Mouse (Mus musculus) MEL (cell line): ENCODE measurements around the gene Kif5c. TPM values are rescaled to one million over a fixed set of nuclear protein-coding genes. Genes with fewer than 3 reads are reported as not detected.

Experiments used
- DNase-seq: peaks from one replicate; pipeline ENCODE4 v3.0.0; 2011; ENCODE audit warnings: low read depth, low spot score
- H3K27ac ChIP-seq: 2 replicates; pipeline ENCODE4 v1.5.1; 2012; ENCODE audit warnings: low read depth, mild to moderate bottlenecking, control low read depth, low read length, moderate library complexity; ENCODE audit not compliant: control insufficient read depth
- H3K27me3 ChIP-seq, 2 experiments: fragments of 150-350 bp in 1 of 2; sonication (generic) in 1 of 2; 2 replicates each; pipeline ENCODE4 v1.6.1; 2012; ENCODE audit warnings: low read length in 2 of 2, mild to moderate bottlenecking in 2 of 2, improper control_type of control experiment in 1 of 2, moderate library complexity in 1 of 2; ENCODE audit not compliant: insufficient read depth in 2 of 2, control insufficient read depth in 1 of 2
- H3K36me3 ChIP-seq, 2 experiments: 2 replicates each; pipeline ENCODE4 v1.6.1; 2012 to 2014; ENCODE audit warnings: low read length in 2 of 2, improper control_type of control experiment in 1 of 2, inconsistent platforms in 1 of 2, mild to moderate bottlenecking in 1 of 2; ENCODE audit not compliant: insufficient read depth in 2 of 2, control insufficient read depth in 1 of 2
- H3K4me1 ChIP-seq, 2 experiments: fragments of 150-350 bp in 1 of 2; sonication (generic) in 1 of 2; 2 replicates each; pipeline ENCODE4 v1.6.1; 2012; ENCODE audit warnings: low read length in 2 of 2, improper control_type of control experiment in 1 of 2, mild to moderate bottlenecking in 1 of 2; ENCODE audit not compliant: insufficient read depth in 2 of 2, control insufficient read depth in 1 of 2
- H3K4me3 ChIP-seq, 2 experiments: fragments of 150-350 bp in 1 of 2; sonication (generic) in 1 of 2; 2 replicates each; pipeline ENCODE4 v1.5.1; 2012; ENCODE audit warnings: low read depth in 2 of 2, low read length in 2 of 2, mild to moderate bottlenecking in 2 of 2, moderate library complexity in 2 of 2, control low read depth in 1 of 2, improper control_type of control experiment in 1 of 2; ENCODE audit not compliant: control insufficient read depth in 1 of 2, insufficient read depth in 1 of 2
- H3K79me2 ChIP-seq: 2 replicates; pipeline ENCODE4 v1.6.1; 2012; ENCODE audit warnings: mild to moderate bottlenecking, low read length, moderate library complexity; ENCODE audit not compliant: control insufficient read depth, poor library complexity, insufficient read depth
- H3K9ac ChIP-seq: 2 replicates; pipeline ENCODE4 v1.6.1; 2012; ENCODE audit warnings: low read depth, mild to moderate bottlenecking, control low read depth, low read length, moderate library complexity; ENCODE audit not compliant: control insufficient read depth, poor library complexity, severe bottlenecking
- H3K9me3 ChIP-seq: fragments of 150-350 bp; sonication (generic); replicated peaks from 2 replicates; pipeline ENCODE4 v1.6.1; 2012; ENCODE audit warnings: mild to moderate bottlenecking, low read length, improper control_type of control experiment, moderate library complexity; ENCODE audit not compliant: insufficient read depth
- BHLHE40 ChIP-seq: IDR thresholded peaks from 2 replicates; pipeline ENCODE4 v1.6.1; 2012; ENCODE audit warnings: low read depth, mild to moderate bottlenecking, inconsistent platforms, low read length, improper control_type of control experiment, borderline replicate concordance
- CHD2 ChIP-seq: IDR thresholded peaks from 2 replicates; pipeline ENCODE4 v1.6.1; 2011; ENCODE audit warnings: low read length, improper control_type of control experiment
- CTCF ChIP-seq, 3 experiments: IDR thresholded peaks in 2 of 3; conservative IDR thresholded peaks in 1 of 3; 2 replicates each; pipeline ENCODE4 v1.5.1; 2011 to 2012; ENCODE audit warnings: low read length in 3 of 3, low read depth in 2 of 3, mild to moderate bottlenecking in 2 of 3, improper control_type of control experiment in 1 of 3, inconsistent platforms in 1 of 3, mixed read lengths in 1 of 3, moderate library complexity in 1 of 3; ENCODE audit not compliant: control insufficient read depth in 1 of 3, insufficient read depth in 1 of 3, poor library complexity in 1 of 3, severe bottlenecking in 1 of 3
- ELF1 ChIP-seq: IDR thresholded peaks from 2 replicates; pipeline ENCODE4 v1.6.1; 2014; ENCODE audit warnings: low read depth, mild to moderate bottlenecking, inconsistent platforms, low read length, improper control_type of control experiment, moderate library complexity
- ETS1 ChIP-seq: IDR thresholded peaks from 2 replicates; pipeline ENCODE4 v1.6.1; 2012; ENCODE audit warnings: low read depth, mild to moderate bottlenecking, inconsistent platforms, low read length, improper control_type of control experiment, moderate library complexity
- GABPA ChIP-seq: IDR thresholded peaks from 2 replicates; pipeline ENCODE4 v1.6.1; 2012; ENCODE audit warnings: low read depth, mild to moderate bottlenecking, inconsistent platforms, low read length, improper control_type of control experiment, moderate library complexity
- GATA1 ChIP-seq: IDR thresholded peaks from 2 replicates; pipeline ENCODE4 v1.6.1; 2011; ENCODE audit warnings: low read depth, low read length, improper control_type of control experiment
- HCFC1 ChIP-seq: IDR thresholded peaks from 2 replicates; pipeline ENCODE4 v1.6.1; 2012; ENCODE audit warnings: low read depth, mild to moderate bottlenecking, inconsistent platforms, low read length, improper control_type of control experiment, moderate library complexity
- JUND ChIP-seq: IDR thresholded peaks from 2 replicates; pipeline ENCODE4 v1.6.1; 2011; ENCODE audit warnings: low read depth, mild to moderate bottlenecking, improper control_type of control experiment, low read length
- MAZ ChIP-seq: IDR thresholded peaks from 2 replicates; pipeline ENCODE4 v1.6.1; 2012; ENCODE audit warnings: low read depth, mild to moderate bottlenecking, inconsistent platforms, low read length, improper control_type of control experiment
- MXI1 ChIP-seq: IDR thresholded peaks from 2 replicates; pipeline ENCODE4 v1.6.1; 2011; ENCODE audit warnings: mild to moderate bottlenecking, low read depth, low read length, improper control_type of control experiment
- NELFE ChIP-seq: IDR thresholded peaks from 2 replicates; pipeline ENCODE4 v1.6.1; 2011; ENCODE audit warnings: low read depth, low read length, improper control_type of control experiment
- POLR2A ChIP-seq, 2 experiments: IDR thresholded peaks; 2 replicates each; pipeline ENCODE4 v1.6.1; 2011 to 2012; ENCODE audit warnings: low read length in 2 of 2, mild to moderate bottlenecking in 2 of 2, control low read depth in 1 of 2, improper control_type of control experiment in 1 of 2, low read depth in 1 of 2, moderate library complexity in 1 of 2; ENCODE audit not compliant: control insufficient read depth in 1 of 2, insufficient read depth in 1 of 2, poor library complexity in 1 of 2
- POLR2AphosphoS5 ChIP-seq: IDR thresholded peaks from 2 replicates; pipeline ENCODE4 v1.6.1; 2012; ENCODE audit warnings: low read depth, borderline replicate concordance, mild to moderate bottlenecking, inconsistent platforms, low read length, moderate library complexity, mixed read lengths
- SIN3A ChIP-seq: IDR thresholded peaks from 2 replicates; pipeline ENCODE4 v1.6.1; 2012; ENCODE audit warnings: low read length, improper control_type of control experiment, inconsistent platforms
- SMC3 ChIP-seq: IDR thresholded peaks from 2 replicates; pipeline ENCODE4 v1.6.1; 2011; ENCODE audit warnings: low read depth, low read length, improper control_type of control experiment
- TBP ChIP-seq: IDR thresholded peaks from 2 replicates; pipeline ENCODE4 v1.8.0; 2011; ENCODE audit warnings: low read depth, low read length, improper control_type of control experiment
- TCF12 ChIP-seq: IDR thresholded peaks from 2 replicates; pipeline ENCODE4 v1.6.1; 2014; ENCODE audit warnings: low read depth, mild to moderate bottlenecking, inconsistent platforms, low read length, improper control_type of control experiment, moderate library complexity
- USF2 ChIP-seq, 2 experiments: IDR thresholded peaks; 2 replicates each; pipeline ENCODE4 v1.6.1; 2011 to 2012; ENCODE audit warnings: improper control_type of control experiment in 2 of 2, low read length in 2 of 2, borderline replicate concordance in 1 of 2, inconsistent platforms in 1 of 2, low read depth in 1 of 2, mild to moderate bottlenecking in 1 of 2; ENCODE audit not compliant: insufficient read depth in 1 of 2
- ZC3H11A ChIP-seq: IDR thresholded peaks from 2 replicates; pipeline ENCODE4 v1.6.1; 2012; ENCODE audit warnings: low read depth, mild to moderate bottlenecking, inconsistent platforms, low read length, improper control_type of control experiment
- ZKSCAN1 ChIP-seq: IDR thresholded peaks from 2 replicates; pipeline ENCODE4 v1.6.1; 2012; ENCODE audit warnings: low read depth, mild to moderate bottlenecking, inconsistent platforms, low read length, improper control_type of control experiment, moderate library complexity
- polyA plus RNA-seq, 2 experiments: library from polyadenylated mRNA; stranded (reverse) in 1 of 2; unstranded in 1 of 2; fragments of >175 nt in 1 of 2; fragments of >200 nt in 1 of 2; gene quantifications; 2 replicates each; pipeline versions ENCODE4 v1.2.1 to v1.2.4; 2012; ENCODE audit warnings: low replicate concordance in 2 of 2, low read depth in 1 of 2; ENCODE audit not compliant: insufficient read length in 2 of 2, insufficient read depth in 1 of 2, missing spikeins in 1 of 2
- total RNA-seq: library from RNA; depleted of rRNA; stranded (reverse); fragments of 300-350 nt; gene quantifications from 2 replicates; pipeline ENCODE4 v1.2.3, GENCODE M21; 2012

Kif5c gene
- total and polyA plus RNA-seq, 3 experiments: 0.26 to 0.39 TPM; not detected in 1

- no peaks in the 10 kb centered on the region for H3K4me1 ChIP-seq
- H3K27ac ChIP-seq: no peak overlapping the region
- H3K9me3 ChIP-seq: no peaks in the 10 kb centered on the region
- no peak overlapping the region for H3K9ac ChIP-seq
- H3K4me3 ChIP-seq: no peak overlapping the region
- TF ChIP-seq GATA1 (no peak), BHLHE40 (no peak), ZC3H11A (no peak), NELFE (no peak), HCFC1 (no peak), POLR2AphosphoS5 (no peak), CTCF (IDR thresholded peaks at IDR 0.05 in 2 of 3, conservative IDR thresholded peaks at IDR 0.05 in 1 of 3; ENCODE audit: control insufficient read depth in 1 of 3, insufficient read depth in 1 of 3, low read depth in 2 of 3, low read length in 3 of 3, poor library complexity in 1 of 3, severe bottlenecking in 1 of 3) (no peak), POLR2A (IDR thresholded peaks at IDR 0.05; ENCODE audit: control insufficient read depth in 1 of 2, insufficient read depth in 1 of 2, low read depth in 1 of 2, low read length in 2 of 2, poor library complexity in 1 of 2) (no peak), ETS1 (no peak), TCF12 (no peak), TBP (no peak)
- no peaks in the 10 kb centered on the region for H3K79me2 ChIP-seq
- H3K36me3 ChIP-seq: no peaks in the 10 kb centered on the region
- no peak for DNase-seq
- H3K27me3 ChIP-seq: no peaks in the 10 kb centered on the region
Observed at GRCm38 (mm10) chr2:49789504-49789903, 170.4 kb downstream of the Kif5c start.

- TF ChIP-seq MXI1 (no peak), JUND (no peak), NELFE (no peak), CTCF (IDR thresholded peaks at IDR 0.05 in 2 of 3, conservative IDR thresholded peaks at IDR 0.05 in 1 of 3; ENCODE audit: control insufficient read depth in 1 of 3, insufficient read depth in 1 of 3, low read depth in 2 of 3, low read length in 3 of 3, poor library complexity in 1 of 3, severe bottlenecking in 1 of 3) (no peak), ZKSCAN1 (no peak), ELF1 (no peak), SIN3A (no peak), USF2 (IDR thresholded peaks at IDR 0.05; ENCODE audit: borderline replicate concordance in 1 of 2, insufficient read depth in 1 of 2, low read depth in 1 of 2, low read length in 2 of 2) (no peak), MAZ (no peak), CHD2 (no peak), SMC3 (no peak), GABPA (no peak)
- H3K27ac ChIP-seq: no peak overlapping the region
- H3K4me3 ChIP-seq: no peak overlapping the region
- no peak overlapping the region for H3K9ac ChIP-seq
- H3K4me1 ChIP-seq: no peaks in the 10 kb centered on the region
- no peaks in the 10 kb centered on the region for H3K79me2 ChIP-seq
- DNase-seq: no peak
- H3K36me3 ChIP-seq: no peaks in the 10 kb centered on the region
- no peaks in the 10 kb centered on the region for H3K27me3 ChIP-seq
- no peaks in the 10 kb centered on the region for H3K9me3 ChIP-seq
Observed at GRCm38 (mm10) chr2:49797444-49798143, 178.5 kb downstream of the Kif5c start.
